Mouse (Mus musculus) C2C12 (cell line): Measurements from ENCODE around the gene Klhl22. TPM values are rescaled to one million over a fixed set of nuclear protein-coding genes. Genes with fewer than 3 reads are reported as not detected.

Source experiments
- H3K27me3 ChIP-seq: one replicate; pipeline ENCODE4 v1.6.1; 2011; ENCODE audit not compliant: control insufficient read depth, insufficient read depth, insufficient read length
- H3K36me3 ChIP-seq: one replicate; pipeline ENCODE4 v1.6.1; 2011; ENCODE audit not compliant: control insufficient read depth, insufficient read depth
- H3K4me3 ChIP-seq: one replicate; pipeline ENCODE4 v1.5.1; 2011; ENCODE audit warnings: mild to moderate bottlenecking, control low read depth; ENCODE audit not compliant: poor library complexity, insufficient read depth, severe bottlenecking
- H3K79me2 ChIP-seq: one replicate; pipeline ENCODE4 v1.6.1; 2011; ENCODE audit not compliant: control insufficient read depth, insufficient read depth
- H3K79me3 ChIP-seq: one replicate; pipeline ENCODE4 v1.6.1; 2011; ENCODE audit warnings: low read depth, control low read depth
- H3ac ChIP-seq: one replicate; pipeline ENCODE3; 2011; ENCODE audit warnings: low read depth; ENCODE audit not compliant: control insufficient read depth, insufficient read length
- CEBPB ChIP-seq: IDR thresholded peaks from one replicate; pipeline ENCODE4 v1.6.1; 2011; ENCODE audit warnings: low read depth, mild to moderate bottlenecking, control low read depth, moderate library complexity
- CTCF ChIP-seq: IDR thresholded peaks from one replicate; pipeline ENCODE4 v1.5.1; 2011; ENCODE audit not compliant: control insufficient read depth, insufficient read depth, insufficient read length
- FOSL1 ChIP-seq: IDR thresholded peaks from one replicate; pipeline ENCODE4 v1.8.0; 2011; ENCODE audit warnings: mild to moderate bottlenecking, low read length; ENCODE audit not compliant: poor library complexity, insufficient read depth, severe bottlenecking
- MAX ChIP-seq: IDR thresholded peaks from one replicate; pipeline ENCODE4 v1.6.1; 2011; ENCODE audit warnings: mild to moderate bottlenecking, control low read depth
- MYOD1 ChIP-seq: IDR thresholded peaks from one replicate; pipeline ENCODE4 v1.6.1; 2011; ENCODE audit warnings: low read depth; ENCODE audit not compliant: control insufficient read depth, insufficient read length
- MYOG ChIP-seq: IDR thresholded peaks from one replicate; pipeline ENCODE4 v1.6.1; 2011; ENCODE audit not compliant: control insufficient read depth, insufficient read length; ENCODE audit errors: extremely low read depth
- USF1 ChIP-seq: IDR thresholded peaks from one replicate; pipeline ENCODE4 v1.6.1; 2011; ENCODE audit warnings: low read depth, mild to moderate bottlenecking, control low read depth, moderate library complexity
- polyA plus RNA-seq: library from polyadenylated mRNA; unstranded; fragments of >200 nt; fragmentation: generic; extraction: Trizol; gene quantifications from one replicate; pipeline ENCODE4 v1.2.1, GENCODE M21; 2012; ENCODE audit warnings: missing spikeins

Gene Klhl22
- polyA plus RNA-seq, 1 experiment, result 83.6 TPM

- peaks cover 13% of the 10 kb centered on the region for H3K36me3 ChIP-seq
- H3K4me3 ChIP-seq, result no peak overlapping the region
These were observed 36.1 kb upstream of the Klhl22 start for GRCm38 (mm10) chr16:17723325-17723626.

GRCm38 (mm10) chr16:17724448-17724847 lies 35.0 kb upstream of the Klhl22 start:
- peaks cover 29% of the 10 kb centered on the region for H3K79me3 ChIP-seq
- H3K27me3 ChIP-seq, result no peaks in the 10 kb centered on the region
- H3K79me2 ChIP-seq, result peaks cover 33% of the 10 kb centered on the region
- no peak overlapping the region for H3K4me3 ChIP-seq
- peaks cover 13% of the 10 kb centered on the region for H3K36me3 ChIP-seq
- TF ChIP-seq MYOG (no peak), FOSL1 (no peak), USF1 (no peak), CTCF (no peak), MAX (no peak), CEBPB (no peak), MYOD1 (no peak)
- H3ac ChIP-seq, result no peak overlapping the region

More at GRCm38 (mm10) chr16:17723325-17723626, 36.1 kb upstream of the Klhl22 start:
- Histone ChIP-seq H3ac (no peak overlapping the region), H3K79me3 (peaks cover 40% of the 10 kb centered on the region), H3K79me2 (peaks cover 45% of the 10 kb centered on the region), H3K27me3 (no peaks in the 10 kb centered on the region)
- TF ChIP-seq MAX (no peak), MYOD1 (no peak), CTCF (no peak), USF1 (no peak)

- H3K79me3 ChIP-seq, result peaks cover 2% of the 10 kb centered on the region
- no peak overlapping the region for H3K4me3 ChIP-seq
These were observed 32.1 kb upstream of the Klhl22 start for GRCm38 (mm10) chr16:17727179-17727861.

GRCm38 (mm10) chr16:17729974-17730373 lies 29.4 kb upstream of the Klhl22 start:
- Histone ChIP-seq H3K27me3 (no peaks in the 10 kb centered on the region), H3K79me3 (no peaks in the 10 kb centered on the region), H3K79me2 (peaks cover 7% of the 10 kb centered on the region), H3K4me3 (no peak overlapping the region), H3K36me3 (no peaks in the 10 kb centered on the region), H3ac (no peak overlapping the region)
- TF ChIP-seq MYOD1, result no peak
- TF ChIP-seq USF1, result no peak
- no peak for TF ChIP-seq MYOG
- no peak for TF ChIP-seq CTCF
- no peak for TF ChIP-seq MAX
- TF ChIP-seq CEBPB, result no peak
- no peak for TF ChIP-seq FOSL1

More at GRCm38 (mm10) chr16:17727179-17727861, 32.1 kb upstream of the Klhl22 start:
- no peaks in the 10 kb centered on the region for H3K27me3 ChIP-seq
- TF ChIP-seq FOSL1, result no peak
- peak; percentile 12 for TF ChIP-seq CTCF
- no peak for TF ChIP-seq MAX
- no peak overlapping the region for H3ac ChIP-seq
- no peaks in the 10 kb centered on the region for H3K36me3 ChIP-seq
- H3K79me2 ChIP-seq, result peaks cover 12% of the 10 kb centered on the region

- H3K79me3 ChIP-seq, result no peaks in the 10 kb centered on the region
- peaks cover 7% of the 10 kb centered on the region for H3K79me2 ChIP-seq
- TF ChIP-seq USF1, result no peak
- TF ChIP-seq MYOD1, result no peak
- TF ChIP-seq CEBPB, result no peak
- peak; percentile 69 for TF ChIP-seq MAX
- no peak for TF ChIP-seq MYOG
- TF ChIP-seq CTCF, result no peak
- H3K4me3 ChIP-seq, result no peak overlapping the region
- H3K36me3 ChIP-seq, result no peaks in the 10 kb centered on the region
- H3ac ChIP-seq, result peak overlapping the region; percentile 42
- H3K27me3 ChIP-seq, result no peaks in the 10 kb centered on the region
These were observed 27.4 kb upstream of the Klhl22 start for GRCm38 (mm10) chr16:17732021-17732420.

DNA sequence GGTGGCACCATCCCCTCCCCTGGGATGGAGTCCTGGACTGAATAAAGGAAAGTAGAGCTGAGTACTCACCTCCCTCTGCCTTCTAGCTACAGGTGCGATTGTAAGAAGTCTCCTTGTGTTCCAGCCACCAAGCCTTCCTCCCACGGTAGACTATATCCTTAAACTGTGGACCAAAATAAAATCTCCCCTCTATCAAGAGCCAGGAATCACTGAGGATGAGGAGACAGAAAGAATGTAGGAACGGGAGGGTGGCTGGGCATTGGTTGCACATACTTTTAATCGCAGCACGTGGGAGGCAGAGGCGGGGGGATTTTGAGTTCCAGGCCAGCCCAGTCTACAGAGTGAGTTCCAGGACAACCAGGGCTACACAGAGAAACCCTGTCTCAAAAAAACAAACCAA lies 27.0 kb upstream of the Klhl22 start:
- no peaks in the 10 kb centered on the region for H3K79me3 ChIP-seq
- H3K27me3 ChIP-seq, result no peaks in the 10 kb centered on the region
- H3K36me3 ChIP-seq, result no peaks in the 10 kb centered on the region
- peak overlapping the region; percentile 12 for H3ac ChIP-seq
- TF ChIP-seq CTCF (no peak), MAX (no peak), USF1 (peak; percentile 44)
- no peak overlapping the region for H3K4me3 ChIP-seq
- peaks cover 7% of the 10 kb centered on the region for H3K79me2 ChIP-seq
